13 mouse cellular contexts compared by ENCODE assay signal in the genomic region with DNA sequence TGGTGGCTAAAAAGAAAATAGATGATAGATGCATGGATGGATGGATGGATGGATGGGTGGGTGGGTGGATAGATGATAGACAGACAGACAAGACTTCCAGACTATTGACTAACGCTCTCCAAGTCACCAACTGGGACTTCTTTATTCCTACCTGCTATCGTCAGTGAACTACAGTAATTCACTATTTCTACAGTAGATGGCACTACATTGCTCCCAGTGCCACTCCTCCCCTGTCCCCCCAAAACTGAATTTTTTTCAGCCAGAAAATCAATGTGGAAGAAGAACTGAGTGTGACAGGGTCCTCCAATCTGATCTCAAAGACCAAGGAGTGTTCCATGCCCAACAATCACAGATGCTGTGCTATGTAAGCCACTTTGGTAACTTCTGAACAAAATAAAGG. TPM values are rescaled to one million over a fixed set of nuclear protein-coding genes. Genes with fewer than 3 reads are reported as not detected.
DNase-seq lines count a peak whose midpoint lies in the region; ATAC-seq and TF ChIP-seq lines count a peak whose summit lies in the region.
"Had no signal": no experiment of that assay in that cellular context is flagged by ENCODE, and none has a peak within 500 bp of the region (broad histone marks: within the 10 kb centered on the region; RNA-seq: fewer than 3 reads in every experiment).

No protein-coding gene starts in this region.

- TF ChIP-seq EP300 in liver, embryonic 14.5 days (IDR thresholded peaks at IDR 0.05; ENCODE audit: low read depth): no peak
- no peak for TF ChIP-seq EP300 in CH12.LX (IDR thresholded peaks at IDR 0.05; ENCODE audit: low read length)

- TF ChIP-seq RAD21 in CH12.LX (IDR thresholded peaks at IDR 0.05; ENCODE audit: low read depth, low read length): peak; percentile 49

- no peak overlapping the region for H3K4me2 ChIP-seq in liver, embryonic 14.5 days (ENCODE audit: low read depth)
- no peak overlapping the region for H3K4me2 ChIP-seq in liver, embryonic 12.5 days
- no peak overlapping the region; the same call in 1 of the 2 replicates for H3K4me2 ChIP-seq in CH12.LX (ENCODE audit: insufficient read depth, low read depth, poor library complexity, severe bottlenecking)

- in situ Hi-C loops in CH12.LX (cut with MboI; ENCODE audit: low pct_ligation_motif_present, low pct_unique_long_range_greater_than_20kb, low sequenced_read_pairs): loop anchor here (5.0 kb wide), 3 partner anchors 34 to 74 kb away; a partner anchor contains a TSS

- H3K27ac ChIP-seq in liver, embryonic 14.5 days: no peak overlapping the region
- no peak overlapping the region for H3K27ac ChIP-seq in liver, embryonic 12.5 days
- no peak overlapping the region for H3K27ac ChIP-seq in CH12.LX (ENCODE audit: insufficient read depth, low read depth)
- H3K27ac ChIP-seq: forebrain, embryonic 10.5 days; hindbrain, embryonic 10.5 days had no signal

- peak; percentile 39; the same call in 1 of the 2 replicates for TF ChIP-seq CTCF in liver, embryonic 14.5 days (IDR thresholded peaks at IDR 0.05; ENCODE audit: low read depth)
- peak; percentile 48 to 78 for TF ChIP-seq CTCF in CH12.LX (conservative IDR thresholded peaks at IDR 0.05 in 1 of 2, IDR thresholded peaks at IDR 0.05 in 1 of 2; ENCODE audit: low read depth in 2 of 2, low read length in 2 of 2)

- TF ChIP-seq POLR2A in CH12.LX (IDR thresholded peaks at IDR 0.05; ENCODE audit: low read depth, low read length): no peak

- no peak overlapping the region for H3K4me3 ChIP-seq in liver, embryonic 14.5 days (ENCODE audit: insufficient read depth in 1 of 2, low read depth in 2 of 2, low read length in 2 of 2)
- no peak overlapping the region for H3K4me3 ChIP-seq in liver, embryonic 12.5 days
- no peak overlapping the region for H3K4me3 ChIP-seq in CH12.LX (replicated peaks in 1 of 3; ENCODE audit: low read depth in 2 of 3, low read length in 2 of 3, poor library complexity in 1 of 3)
- H3K4me3 ChIP-seq: forebrain, embryonic 10.5 days; hindbrain, embryonic 10.5 days had no signal

- peak; percentile 23 for DNase-seq in embryo, embryonic 10.5 days (ENCODE audit: low spot score)
- DNase-seq in embryo, embryonic 10 days (ENCODE audit: low spot score): no peak
- no peak for DNase-seq in liver, embryonic 14.5 days (ENCODE audit: low read depth in 3 of 3, low spot score in 3 of 3)
- DNase-seq in CH12.LX (ENCODE audit: extremely low read depth): no peak
- DNase-seq in gastrocnemius, postnatal 25 days: no peak
- DNase-seq: kidney, postnatal 14 days; spleen, adult 18-20 months; thymus, adult 2 months had no signal

- 37% methylated on average over 2 of the region's 2 CpGs for WGBS in liver, embryonic 14.5 days (ENCODE audit: insufficient replicate concordance)
- 26% methylated on average over 2 of the region's 2 CpGs for WGBS in liver, embryonic 12.5 days (ENCODE audit: insufficient replicate concordance)

- no peaks in the 10 kb centered on the region for H3K79me2 ChIP-seq in CH12.LX (replicated peaks; ENCODE audit: control insufficient read depth, extremely low read depth, insufficient read depth, poor library complexity, severe bottlenecking)

- H3K36me3 ChIP-seq in liver, embryonic 14.5 days (replicated peaks; ENCODE audit: control insufficient read depth, insufficient read depth, low read depth): no peaks in the 10 kb centered on the region
- H3K36me3 ChIP-seq in liver, embryonic 12.5 days: no peaks in the 10 kb centered on the region
- H3K36me3 ChIP-seq in CH12.LX (replicated peaks in 1 of 2; ENCODE audit: control insufficient read depth in 1 of 2, insufficient read depth in 1 of 2, low read length in 1 of 2): no peaks in the 10 kb centered on the region
- H3K36me3 ChIP-seq: forebrain, embryonic 10.5 days; hindbrain, embryonic 10.5 days had no signal

- no peak for ATAC-seq in liver, embryonic 14.5 days (ENCODE audit: insufficient read depth)
- no peak for ATAC-seq in liver, embryonic 12.5 days
- peak; percentile 32; the same call in 1 of the 2 replicates for ATAC-seq in granulocyte monocyte progenitor cell, adult 5-6 weeks (replicated peaks; ENCODE audit: poor library complexity, severe bottlenecking)
- no peak for ATAC-seq in activated CD4-positive, CD25-positive, alpha-beta regulatory T cell, adult 4 months

- no peak overlapping the region for H3K9ac ChIP-seq in liver, embryonic 14.5 days (replicated peaks)
- no peak overlapping the region for H3K9ac ChIP-seq in liver, embryonic 12.5 days
- H3K9ac ChIP-seq in CH12.LX (ENCODE audit: insufficient read depth, low read depth): no peak overlapping the region

- no peaks in the 10 kb centered on the region for H3K9me3 ChIP-seq in liver, embryonic 14.5 days (ENCODE audit: control insufficient read depth, low read length)
- no peaks in the 10 kb centered on the region for H3K9me3 ChIP-seq in liver, embryonic 12.5 days (replicated peaks)
- H3K9me3 ChIP-seq in CH12.LX (replicated peaks; ENCODE audit: low read length): no peaks in the 10 kb centered on the region
- H3K9me3 ChIP-seq: forebrain, embryonic 10.5 days; hindbrain, embryonic 10.5 days had no signal

- dilution Hi-C loops in CH12.LX (cut with MboI; ENCODE audit: extremely low pct_ligation_motif_present, extremely low pct_unique_long_range_greater_than_20kb, low sequenced_read_pairs): no loop called here

- H3K4me1 ChIP-seq in liver, embryonic 14.5 days (replicated peaks; ENCODE audit: control insufficient read depth in 2 of 2, insufficient read depth in 2 of 2, low read length in 1 of 2): peaks cover 0 to 8% of the 10 kb centered on the region in 2 experiments; a peak in 2 of 4 replicates
- H3K4me1 ChIP-seq in liver, embryonic 12.5 days: peaks cover under 1% of the 10 kb centered on the region; the same call in 1 of the 2 replicates
- H3K4me1 ChIP-seq in CH12.LX (ENCODE audit: control insufficient read depth in 1 of 2, insufficient read depth in 2 of 2): peaks cover 14 to 22% of the 10 kb centered on the region in 2 experiments

- no peaks in the 10 kb centered on the region for H3K27me3 ChIP-seq in liver, embryonic 14.5 days (ENCODE audit: control insufficient read depth, insufficient read depth, low read length)
- 0 out of 2 replicates have a peak, but pooled peaks cover 4% of the 10 kb centered on the region for H3K27me3 ChIP-seq in liver, embryonic 12.5 days (replicated peaks)
- no peaks in the 10 kb centered on the region for H3K27me3 ChIP-seq in CH12.LX (replicated peaks)

TF ChIP-seq in CH12.LX, 34 proteins besides CTCF, POLR2A, EP300 and RAD21 (continues in another document):
- TF ChIP-seq KAT2A (IDR thresholded peaks at IDR 0.05; ENCODE audit: insufficient replicate concordance, low read length) (no peak), MAZ (IDR thresholded peaks at IDR 0.05; ENCODE audit: low read depth, low read length) (0 out of 2 replicates have a peak, but pooled peaks have one; percentile 52), RCOR1 (conservative IDR thresholded peaks at IDR 0.05; ENCODE audit: low read depth, low read length) (no peak), USF2 (conservative IDR thresholded peaks at IDR 0.05; ENCODE audit: low read depth, low read length) (no peak), SMC3 (IDR thresholded peaks at IDR 0.05; ENCODE audit: low read depth, low read length) (peak; percentile 64), MXI1 (IDR thresholded peaks at IDR 0.05; ENCODE audit: low read depth, low read length) (no peak), CHD1 (IDR thresholded peaks at IDR 0.05; ENCODE audit: low read depth, low read length) (no peak), BHLHE40 (IDR thresholded peaks at IDR 0.05; ENCODE audit: low read depth, low read length) (0 out of 2 replicates have a peak, but pooled peaks have one; percentile 6), IRF4 (IDR thresholded peaks at IDR 0.05; ENCODE audit: low read depth, low read length) (peak; percentile 45; the same call in 1 of the 2 replicates)

RNA-seq across cellular contexts. Expression of a gene that starts 25.5 kb away (rescaled TPM):
- polyA plus RNA-seq in liver, embryonic 14.5 days (2012; rRNA removed): 5.2 and 5.3 TPM in 2 replicates
- polyA plus RNA-seq in liver, embryonic 14.5 days (2014; fragmentation: Nextera tagmentation; extraction: Ambion mirVana): 5.5 and 5.8 TPM in 2 replicates
- polyA plus RNA-seq in liver, embryonic 12.5 days (2016; fragmentation: Nextera tagmentation; extraction: Ambion mirVana): 13.7 and 14.3 TPM in 2 replicates
- total RNA-seq in CH12.LX (2012; rRNA removed): 14.9 and 17.3 TPM in 2 replicates
- 2.5 and 3.1 TPM in 2 replicates for total RNA-seq in CH12.LX (2014; rRNA removed)
- polyA plus RNA-seq in CH12.LX (2012; ENCODE audit: insufficient read length, low read depth): 19.6 and 21.6 TPM in 2 replicates
- total RNA-seq in granulocyte monocyte progenitor cell, adult 5-6 weeks (2014; fragmentation: Nextera tagmentation): 109 and 124 TPM in 2 replicates
- total RNA-seq in granulocyte monocyte progenitor cell, adult 5-6 weeks (2017): 110 and 120 TPM in 2 replicates
- 10 to 100 TPM; 13.0 to 16.5 TPM for polyA plus RNA-seq in activated CD4-positive, CD25-positive, alpha-beta regulatory T cell, adult 4 months (2017; shearing (Covaris generic))
- 10 to 100 TPM; 13.6 to 15.5 TPM for total RNA-seq in gastrocnemius, postnatal 25 days (2021)

RNA-seq across cellular contexts. Expression of a gene that starts 30.6 kb away (rescaled TPM):
- polyA plus RNA-seq in liver, embryonic 14.5 days (2012; rRNA removed): 11.4 and 15.3 TPM in 2 replicates
- polyA plus RNA-seq in liver, embryonic 14.5 days (2014; fragmentation: Nextera tagmentation; extraction: Ambion mirVana): 14.4 and 14.7 TPM in 2 replicates
- 19.1 and 20.0 TPM in 2 replicates for polyA plus RNA-seq in liver, embryonic 12.5 days (2016; fragmentation: Nextera tagmentation; extraction: Ambion mirVana)
- total RNA-seq in CH12.LX (2012; rRNA removed) (14.6 and 23.7 TPM in 2 replicates), CH12.LX (2014; rRNA removed) (40.0 and 52.3 TPM in 2 replicates)
- polyA plus RNA-seq in CH12.LX (2012; ENCODE audit: insufficient read length, low read depth): 10.5 and 11.1 TPM in 2 replicates
- total RNA-seq in granulocyte monocyte progenitor cell, adult 5-6 weeks (2014; fragmentation: Nextera tagmentation): 14.0 and 15.5 TPM in 2 replicates
- total RNA-seq in granulocyte monocyte progenitor cell, adult 5-6 weeks (2017): 9.7 and 17.7 TPM in 2 replicates
- polyA plus RNA-seq in activated CD4-positive, CD25-positive, alpha-beta regulatory T cell, adult 4 months (2017; shearing (Covaris generic)): 10 to 100 TPM; 28.1 to 33.4 TPM
- total RNA-seq in gastrocnemius, postnatal 25 days (2021): 1 to 10 TPM; 3.5 to 4.2 TPM

RNA-seq across cellular contexts. Expression of a gene that starts 37.7 kb away (rescaled TPM):
- polyA plus RNA-seq in liver, embryonic 14.5 days (2012; rRNA removed): 0.17 and 0.23 TPM in 2 replicates
- polyA plus RNA-seq in liver, embryonic 14.5 days (2014; fragmentation: Nextera tagmentation; extraction: Ambion mirVana): not detected in 2 replicates
- 0.20 and 0.31 TPM in 2 replicates for polyA plus RNA-seq in liver, embryonic 12.5 days (2016; fragmentation: Nextera tagmentation; extraction: Ambion mirVana)
- total RNA-seq in CH12.LX (2012; rRNA removed): 0.29 and 0.30 TPM in 2 replicates
- 0.34 TPM in 1 of 2 replicates, not detected in the other for total RNA-seq in CH12.LX (2014; rRNA removed)
- polyA plus RNA-seq in CH12.LX (2012; ENCODE audit: insufficient read length, low read depth): 0.23 TPM in 1 of 2 replicates, not detected in the other
- not detected in 2 replicates for total RNA-seq in granulocyte monocyte progenitor cell, adult 5-6 weeks (2014; fragmentation: Nextera tagmentation)
- 0.88 TPM in 1 of 2 replicates, not detected in the other for total RNA-seq in granulocyte monocyte progenitor cell, adult 5-6 weeks (2017)
- 1 to 10 TPM in 1 of 2 experiments, not detected in 1; 1.1 TPM for polyA plus RNA-seq in activated CD4-positive, CD25-positive, alpha-beta regulatory T cell, adult 4 months (2017; shearing (Covaris generic))
- not detected for total RNA-seq in gastrocnemius, postnatal 25 days (2021)
